Mouse (Mus musculus): ENCODE results near the gene Dnhd1.
"Not testable (repeated sequence)": the region's sequence is repeated elsewhere in the genome, so short reads cannot be mapped to it uniquely, and the experiment has no call there.

- TF ChIP-seq CTCF (IDR thresholded peaks at IDR 0.05; ENCODE audit: extremely low read depth, insufficient read depth, insufficient read length, insufficient replicate concordance); POLR2A (IDR thresholded peaks at IDR 0.05; ENCODE audit: low read depth, low read length): not testable (repeated sequence)
These were observed 84.8 kb downstream of the Dnhd1 start for GRCm38 (mm10) chr7:105735464-105735863.
